Mouse (Mus musculus): ENCODE measurements at regions not wholly inside any gene's neighbourhood (a gene's known extent, or its start where the extent isn't known, plus 50 kb on each side); places are given as distances from the start of the nearest gene placed in this dataset.

DNA sequence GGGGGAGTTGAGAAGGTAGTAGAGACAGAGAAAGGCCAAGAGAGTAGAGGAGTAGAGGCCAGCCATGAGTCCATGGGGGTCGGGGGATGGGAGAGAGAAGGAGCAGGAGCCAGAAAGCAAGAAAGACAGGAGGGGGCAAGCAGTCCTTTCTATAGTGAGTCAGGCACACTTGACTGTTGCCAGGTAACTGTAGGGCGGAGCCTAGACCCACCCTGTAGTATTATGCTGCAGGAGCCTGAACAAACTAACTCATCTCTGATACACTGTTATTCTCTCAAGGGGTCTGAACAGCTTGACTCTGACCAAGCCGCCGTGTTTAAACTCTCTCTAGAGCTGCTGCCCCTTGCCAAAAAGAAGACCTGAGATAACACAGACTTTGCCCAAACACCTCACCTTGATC, 130.6 kb downstream of the Cand1 start:
- Histone ChIP-seq H3K36me3 (ENCODE audit: control insufficient read depth, insufficient read depth, low read length, poor library complexity, severe bottlenecking) (no peaks in the 10 kb centered on the region), H3K27me3 (ENCODE audit: control insufficient read depth, insufficient read depth, low read length, poor library complexity, severe bottlenecking) (no peaks in the 10 kb centered on the region), H3K4me1 (ENCODE audit: control insufficient read depth, insufficient read depth, low read length) (peaks cover 3% of the 10 kb centered on the region), H3K9me3 (replicated peaks; ENCODE audit: control insufficient read depth, insufficient read depth, low read length, poor library complexity, severe bottlenecking) (no peaks in the 10 kb centered on the region), H3K9ac (ENCODE audit: low read depth, poor library complexity, severe bottlenecking) (no peak overlapping the region), H3K27ac (ENCODE audit: insufficient read depth, low read length) (no peak overlapping the region), H3K4me3 (ENCODE audit: low read depth, low read length) (no peak overlapping the region)
- TF ChIP-seq CTCF (IDR thresholded peaks at IDR 0.05; ENCODE audit: low read depth, low read length) = no peak
- no peak for TF ChIP-seq EP300 (IDR thresholded peaks at IDR 0.05; ENCODE audit: insufficient read depth, low read depth, low read length)
- no peak for TF ChIP-seq POLR2A (IDR thresholded peaks at IDR 0.05; ENCODE audit: insufficient read depth, low read length)

DNA sequence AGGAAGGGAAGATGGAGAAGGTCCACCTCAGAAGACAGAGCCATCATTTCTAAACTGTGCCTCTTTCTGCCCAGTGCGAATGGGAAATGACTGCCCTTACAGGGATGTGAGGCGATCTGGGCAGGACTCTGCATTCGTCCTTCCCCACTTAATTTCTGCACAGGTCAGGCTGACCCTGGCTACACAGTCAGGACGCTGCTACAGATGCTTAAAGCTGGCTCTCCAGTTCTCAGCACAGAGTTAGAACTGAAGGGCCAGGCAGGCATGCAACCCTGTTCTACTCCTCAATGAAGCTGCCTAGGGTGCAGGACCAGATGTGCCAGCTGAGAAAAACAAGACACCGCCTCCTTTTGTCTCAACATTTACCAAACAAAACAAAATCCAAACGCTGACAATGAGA, 132.1 kb downstream of the Cand1 start:
- TF ChIP-seq POLR2A (IDR thresholded peaks at IDR 0.05; ENCODE audit: insufficient read depth, low read length) (no peak), CTCF (IDR thresholded peaks at IDR 0.05; ENCODE audit: low read depth, low read length) (no peak), EP300 (IDR thresholded peaks at IDR 0.05; ENCODE audit: insufficient read depth, low read depth, low read length) (no peak)
- Histone ChIP-seq H3K4me1 (ENCODE audit: control insufficient read depth, insufficient read depth, low read length) (peaks cover 3% of the 10 kb centered on the region), H3K27ac (ENCODE audit: insufficient read depth, low read length) (no peak overlapping the region), H3K4me3 (ENCODE audit: low read depth, low read length) (no peak overlapping the region), H3K9ac (ENCODE audit: low read depth, poor library complexity, severe bottlenecking) (no peak overlapping the region), H3K27me3 (ENCODE audit: control insufficient read depth, insufficient read depth, low read length, poor library complexity, severe bottlenecking) (no peaks in the 10 kb centered on the region), H3K9me3 (replicated peaks; ENCODE audit: control insufficient read depth, insufficient read depth, low read length, poor library complexity, severe bottlenecking) (no peaks in the 10 kb centered on the region), H3K36me3 (ENCODE audit: control insufficient read depth, insufficient read depth, low read length, poor library complexity, severe bottlenecking) (no peaks in the 10 kb centered on the region)

GRCm38 (mm10) chr10:119106105-119106504, 133.8 kb downstream of the Cand1 start:
- H3K36me3 ChIP-seq (ENCODE audit: control insufficient read depth, insufficient read depth, low read length, poor library complexity, severe bottlenecking) = no peaks in the 10 kb centered on the region
- H3K9me3 ChIP-seq (replicated peaks; ENCODE audit: control insufficient read depth, insufficient read depth, low read length, poor library complexity, severe bottlenecking) = no peaks in the 10 kb centered on the region
- H3K4me1 ChIP-seq (ENCODE audit: control insufficient read depth, insufficient read depth, low read length) = peaks cover 3% of the 10 kb centered on the region
- H3K27ac ChIP-seq (ENCODE audit: insufficient read depth, low read length) = no peak overlapping the region
- no peak for TF ChIP-seq CTCF (IDR thresholded peaks at IDR 0.05; ENCODE audit: low read depth, low read length)
- TF ChIP-seq POLR2A (IDR thresholded peaks at IDR 0.05; ENCODE audit: insufficient read depth, low read length) = no peak
- no peak overlapping the region for H3K9ac ChIP-seq (ENCODE audit: low read depth, poor library complexity, severe bottlenecking)
- no peaks in the 10 kb centered on the region for H3K27me3 ChIP-seq (ENCODE audit: control insufficient read depth, insufficient read depth, low read length, poor library complexity, severe bottlenecking)
- no peak overlapping the region for H3K4me3 ChIP-seq (ENCODE audit: low read depth, low read length)

DNA sequence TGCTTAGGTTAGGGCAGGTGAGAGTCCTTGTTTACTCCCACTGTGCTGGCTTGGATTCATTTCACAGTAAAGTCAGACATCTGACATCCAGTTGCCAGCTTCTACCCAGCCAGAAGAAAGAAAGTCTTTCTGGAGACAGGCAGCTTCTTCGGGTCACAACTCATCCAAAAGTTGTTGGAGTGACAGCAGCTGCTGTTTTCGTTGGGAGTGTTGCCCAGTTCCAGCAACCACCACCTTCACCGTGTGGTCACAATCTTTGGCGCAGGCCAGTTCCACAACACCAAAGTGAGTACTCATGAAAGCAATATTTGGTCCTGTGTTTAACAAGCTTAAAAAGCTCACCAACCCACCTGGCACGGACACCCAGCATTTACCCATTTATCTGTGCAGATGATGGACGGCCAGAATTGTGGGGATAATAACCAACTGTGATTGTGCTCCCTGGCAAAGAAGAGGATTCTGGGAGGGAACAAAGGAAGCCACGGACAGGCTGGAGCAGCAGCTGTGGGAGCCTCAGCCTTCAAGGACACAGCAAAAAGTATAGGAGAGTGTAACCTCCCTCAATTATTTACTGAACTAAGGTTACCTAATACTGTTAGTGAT, 134.5 kb downstream of the Cand1 start:
- Histone ChIP-seq H3K9ac (ENCODE audit: low read depth, poor library complexity, severe bottlenecking) (no peak overlapping the region), H3K27me3 (ENCODE audit: control insufficient read depth, insufficient read depth, low read length, poor library complexity, severe bottlenecking) (no peaks in the 10 kb centered on the region), H3K9me3 (replicated peaks; ENCODE audit: control insufficient read depth, insufficient read depth, low read length, poor library complexity, severe bottlenecking) (no peaks in the 10 kb centered on the region), H3K27ac (ENCODE audit: insufficient read depth, low read length) (no peak overlapping the region), H3K36me3 (ENCODE audit: control insufficient read depth, insufficient read depth, low read length, poor library complexity, severe bottlenecking) (no peaks in the 10 kb centered on the region), H3K4me3 (ENCODE audit: low read depth, low read length) (no peak overlapping the region), H3K4me1 (ENCODE audit: control insufficient read depth, insufficient read depth, low read length) (peaks cover 3% of the 10 kb centered on the region)
- TF ChIP-seq EP300 (IDR thresholded peaks at IDR 0.05; ENCODE audit: insufficient read depth, low read depth, low read length) = no peak
- TF ChIP-seq POLR2A (IDR thresholded peaks at IDR 0.05; ENCODE audit: insufficient read depth, low read length) = no peak
- no peak for TF ChIP-seq CTCF (IDR thresholded peaks at IDR 0.05; ENCODE audit: low read depth, low read length)

DNA sequence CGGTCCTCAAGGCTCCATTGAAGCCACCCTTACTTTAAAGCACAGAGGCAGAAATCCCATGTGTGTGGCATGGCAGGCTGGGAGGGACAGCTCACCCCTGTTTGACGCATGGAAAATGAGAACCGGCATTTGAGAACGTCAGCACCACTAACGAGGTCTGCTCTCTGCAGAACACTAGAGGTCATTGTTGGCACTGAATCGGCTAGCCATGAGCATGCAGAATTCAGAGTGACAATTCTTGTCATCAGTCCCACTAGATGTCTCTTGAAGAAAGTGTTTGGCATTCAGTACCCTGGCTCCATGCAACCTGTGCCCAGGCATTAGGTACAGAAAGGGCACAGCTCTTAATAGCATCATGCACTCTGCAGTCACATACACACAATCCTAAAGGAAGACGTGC, 139.3 kb downstream of the Cand1 start:
- Histone ChIP-seq H3K9me3 (replicated peaks; ENCODE audit: control insufficient read depth, insufficient read depth, low read length, poor library complexity, severe bottlenecking) (no peaks in the 10 kb centered on the region), H3K9ac (ENCODE audit: low read depth, poor library complexity, severe bottlenecking) (no peak overlapping the region), H3K27ac (ENCODE audit: insufficient read depth, low read length) (no peak overlapping the region), H3K27me3 (ENCODE audit: control insufficient read depth, insufficient read depth, low read length, poor library complexity, severe bottlenecking) (no peaks in the 10 kb centered on the region), H3K4me3 (ENCODE audit: low read depth, low read length) (no peak overlapping the region), H3K36me3 (ENCODE audit: control insufficient read depth, insufficient read depth, low read length, poor library complexity, severe bottlenecking) (no peaks in the 10 kb centered on the region), H3K4me1 (ENCODE audit: control insufficient read depth, insufficient read depth, low read length) (no peaks in the 10 kb centered on the region)
- no peak for TF ChIP-seq EP300 (IDR thresholded peaks at IDR 0.05; ENCODE audit: insufficient read depth, low read depth, low read length)
- TF ChIP-seq CTCF (IDR thresholded peaks at IDR 0.05; ENCODE audit: low read depth, low read length) = no peak

GRCm38 (mm10) chr10:119099092-119099792, 140.6 kb downstream of the Cand1 start:
- no peak for TF ChIP-seq POLR2A (IDR thresholded peaks at IDR 0.05; ENCODE audit: insufficient read depth, low read length)
- TF ChIP-seq CTCF (IDR thresholded peaks at IDR 0.05; ENCODE audit: low read depth, low read length) = no peak
- no peak for TF ChIP-seq EP300 (IDR thresholded peaks at IDR 0.05; ENCODE audit: insufficient read depth, low read depth, low read length)
- Histone ChIP-seq H3K36me3 (ENCODE audit: control insufficient read depth, insufficient read depth, low read length, poor library complexity, severe bottlenecking) (no peaks in the 10 kb centered on the region), H3K4me3 (ENCODE audit: low read depth, low read length) (no peak overlapping the region), H3K4me1 (ENCODE audit: control insufficient read depth, insufficient read depth, low read length) (no peaks in the 10 kb centered on the region), H3K9ac (ENCODE audit: low read depth, poor library complexity, severe bottlenecking) (no peak overlapping the region), H3K27ac (ENCODE audit: insufficient read depth, low read length) (no peak overlapping the region), H3K27me3 (ENCODE audit: control insufficient read depth, insufficient read depth, low read length, poor library complexity, severe bottlenecking) (no peaks in the 10 kb centered on the region), H3K9me3 (replicated peaks; ENCODE audit: control insufficient read depth, insufficient read depth, low read length, poor library complexity, severe bottlenecking) (no peaks in the 10 kb centered on the region)
